Mouse (Mus musculus): ENCODE measurements around the gene Rbm8a.

DNA sequence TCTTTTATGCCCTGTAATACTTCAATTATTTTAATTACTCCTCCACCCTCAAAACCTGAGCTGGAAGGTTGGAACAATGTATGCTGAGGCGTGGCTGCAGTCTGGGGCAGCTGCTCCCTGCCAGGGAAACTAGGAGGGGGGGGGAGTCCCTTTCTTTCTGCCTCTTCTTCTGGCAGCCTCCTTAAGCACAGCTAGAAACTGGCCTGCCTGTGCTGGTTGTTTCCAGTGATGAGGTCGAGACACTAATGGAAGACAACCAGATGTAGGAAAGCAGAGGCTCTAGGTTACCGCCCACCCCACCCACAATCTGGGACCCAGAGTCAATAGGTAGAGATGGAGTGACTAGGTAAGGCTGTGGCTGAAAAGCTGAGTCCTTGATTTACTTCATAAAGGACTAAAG, 46.0 kb downstream of the Rbm8a start:
- TF ChIP-seq CTCF (IDR thresholded peaks at IDR 0.05; ENCODE audit: low read depth, low read length): no peak
- TF ChIP-seq TAL1 (conservative IDR thresholded peaks at IDR 0.05; ENCODE audit: low read depth, low read length): no peak
- no peak for TF ChIP-seq GATA1 (IDR thresholded peaks at IDR 0.05; ENCODE audit: borderline replicate concordance, low read length)
- TF ChIP-seq POLR2AphosphoS5 (IDR thresholded peaks at IDR 0.05; ENCODE audit: insufficient replicate concordance, low read depth, low read length): no peak
- TF ChIP-seq GATA2 (IDR thresholded peaks at IDR 0.05; ENCODE audit: borderline replicate concordance, low read depth, low read length): no peak

All from G1E (cell line).